Mouse (Mus musculus) testis, adult 2 months (tissue): ENCODE measurements around the gene Itpk1.

Experiments
- CTCF ChIP-seq: fragments of 200-500 bp; IDR thresholded peaks from 2 replicates; pipeline ENCODE4 v1.5.1; 2012; ENCODE audit warnings: low read depth, mild to moderate bottlenecking, inconsistent platforms, low read length, moderate library complexity; ENCODE audit not compliant: control insufficient read depth, insufficient read depth, insufficient replicate concordance
- POLR2A ChIP-seq: fragments of 200-500 bp; IDR thresholded peaks from 2 replicates; pipeline ENCODE4 v1.6.1; 2012; ENCODE audit warnings: low read depth, mild to moderate bottlenecking, inconsistent platforms, low read length, moderate library complexity; ENCODE audit not compliant: control insufficient read depth

DNA sequence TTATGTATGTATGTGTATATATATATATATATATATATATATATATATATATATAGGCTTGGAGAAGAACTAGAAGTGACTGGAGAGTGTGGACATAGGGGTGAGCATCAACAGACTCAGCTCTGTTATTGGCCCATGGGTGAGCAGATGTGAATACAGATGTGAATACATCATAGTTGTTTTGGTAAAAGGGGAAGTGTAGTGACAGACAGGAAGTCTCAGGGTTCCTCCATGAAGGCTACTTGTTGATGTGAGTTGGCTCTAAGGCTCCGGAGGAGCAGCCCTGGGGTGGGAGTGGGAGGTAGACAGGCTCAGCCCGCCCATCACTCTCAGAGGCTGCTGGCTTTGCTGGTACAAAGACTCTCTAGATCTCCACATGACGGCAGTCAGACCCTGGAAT, 180.5 kb downstream of the Itpk1 start:
- TF ChIP-seq CTCF (no peak), POLR2A (no peak)
